Mouse (Mus musculus) heart, embryonic 14.5 days (tissue): ENCODE results near the gene Myom1. TPM values are rescaled to one million over a fixed set of nuclear protein-coding genes. Genes with fewer than 3 reads are reported as not detected.
"Not testable (repeated sequence)": the region's sequence is repeated elsewhere in the genome, so short reads cannot be mapped to it uniquely, and the experiment has no call there.

Source experiments
- ATAC-seq: fragments of 200-750 bp; cut with Nextera tagmentation; 2 replicates; pipeline ENCODE4 v1.8.0; 2017; ENCODE audit warnings: low read depth, moderate TSS enrichment; ENCODE audit not compliant: insufficient number of reproducible peaks, insufficient read depth, low FRiP score
- H3K27ac ChIP-seq, 2 experiments: fragments of 200-500 bp in 1 of 2; fragments of 300-500 bp in 1 of 2; sonication (generic) in 1 of 2; replicated peaks in 1 of 2; 2 replicates each; pipeline ENCODE4 v1.5.1; 2012 to 2014; ENCODE audit warnings: low read depth in 2 of 2, low read length in 2 of 2, control low read depth in 1 of 2, mild to moderate bottlenecking in 1 of 2, mixed read lengths in 1 of 2; ENCODE audit not compliant: control insufficient read depth in 1 of 2, insufficient read depth in 1 of 2
- H3K27me3 ChIP-seq: fragments of 300-500 bp; sonication (generic); 2 replicates; pipeline ENCODE4 v1.6.1; 2014; ENCODE audit warnings: mild to moderate bottlenecking, low read length, control low read depth; ENCODE audit not compliant: control insufficient read depth, insufficient read depth
- H3K36me3 ChIP-seq: fragments of 300-500 bp; sonication (generic); 2 replicates; pipeline ENCODE4 v1.6.1; 2014; ENCODE audit warnings: mild to moderate bottlenecking, control low read depth, low read length, mixed read lengths; ENCODE audit not compliant: control insufficient read depth, insufficient read depth
- H3K4me1 ChIP-seq, 2 experiments: fragments of 200-500 bp in 1 of 2; fragments of 300-500 bp in 1 of 2; sonication (generic) in 1 of 2; 2 replicates each; pipeline ENCODE4 v1.6.1; 2012 to 2014; ENCODE audit warnings: low read length in 2 of 2, control low read depth in 1 of 2, mixed read lengths in 1 of 2; ENCODE audit not compliant: control insufficient read depth in 2 of 2, insufficient read depth in 2 of 2
- H3K4me2 ChIP-seq: fragments of 300-500 bp; sonication (generic); 2 replicates; pipeline ENCODE4 v1.6.1; 2014; ENCODE audit warnings: mild to moderate bottlenecking, low read length
- H3K4me3 ChIP-seq, 2 experiments: fragments of 200-500 bp in 1 of 2; fragments of 300-500 bp in 1 of 2; sonication (generic) in 1 of 2; 2 replicates each; pipeline ENCODE4 v1.5.1; 2012 to 2014; ENCODE audit warnings: low read length in 2 of 2, mild to moderate bottlenecking in 2 of 2, control low read depth in 1 of 2, low read depth in 1 of 2, moderate library complexity in 1 of 2; ENCODE audit not compliant: control insufficient read depth in 1 of 2, insufficient read depth in 1 of 2
- H3K9ac ChIP-seq: fragments of 300-500 bp; sonication (generic); 2 replicates; pipeline ENCODE4 v1.6.1; 2014; ENCODE audit warnings: mild to moderate bottlenecking, low read length
- H3K9me3 ChIP-seq: fragments of 300-500 bp; sonication (generic); 2 replicates; pipeline ENCODE4 v1.6.1; 2016; ENCODE audit warnings: low read length, control low read depth; ENCODE audit not compliant: control insufficient read depth
- WGBS: fragments of 180-500 bp; shearing (Covaris S2); extraction: QIAGEN DNeasy Blood & Tissue Kit; methylation state at CpG from one replicate; pipeline ENCODE4 v1.1.7; 2014; 5-methylcytosine and 5-hydroxymethylcytosine counted together
- polyA plus RNA-seq: library from polyadenylated mRNA; unstranded; fragments of >200 nt; fragmentation: Nextera tagmentation; extraction: Ambion mirVana; gene quantifications from 2 replicates; pipeline ENCODE4 v1.2.1, GENCODE M21; 2014

Gene Myom1
- 273 and 300 TPM in 2 replicates for polyA plus RNA-seq

DNA sequence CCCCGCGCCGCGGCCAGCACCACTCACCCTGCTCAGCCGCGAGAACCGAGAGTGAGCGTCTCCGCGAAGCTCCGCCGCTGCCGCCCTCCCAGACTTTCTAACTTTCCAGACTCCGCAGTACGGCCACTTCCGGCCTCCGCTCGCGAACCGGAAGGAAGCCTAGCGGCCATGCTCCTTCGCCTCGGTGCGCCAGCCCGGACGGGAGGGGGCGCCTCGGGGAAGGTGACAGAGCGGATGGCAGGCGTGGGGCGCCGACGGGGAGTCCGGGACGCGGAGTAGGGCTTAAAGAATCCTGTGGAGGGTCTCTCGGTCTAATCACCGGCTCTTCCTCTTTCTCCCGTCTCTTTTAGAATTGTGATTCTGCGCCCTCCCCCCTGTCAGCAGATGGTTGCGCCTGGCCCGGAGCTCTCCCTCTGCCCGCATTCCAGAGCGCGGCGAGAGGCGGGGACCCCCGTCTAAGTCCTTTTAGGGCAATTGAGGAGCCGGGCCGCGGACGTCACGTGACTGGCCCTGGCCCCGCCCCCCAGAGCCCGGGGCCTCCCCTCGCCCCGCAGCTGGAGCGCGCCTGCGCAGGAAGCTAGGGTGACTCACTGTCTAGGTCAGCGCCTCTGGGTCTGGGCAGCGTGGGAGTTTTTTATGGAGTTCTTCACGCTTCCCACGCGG, at the start of gene Myom1:
Myom1 (plus strand) TSS at position 553 of the 663 bp plus-strand sequence.
- peak within 1 kb of the TSS; percentile 87 to 96 for H3K4me3 ChIP-seq
- peak within 1 kb of the TSS; percentile 99 for H3K9ac ChIP-seq
- ATAC-seq: peak; percentile 94
- H3K9me3 ChIP-seq: no peaks in the 10 kb centered on the region
- under 1% methylated on average over 64 of the region's 65 CpGs for WGBS
- H3K4me1 ChIP-seq: peaks cover 11 to 39% of the 10 kb centered on the region in 2 experiments
- H3K36me3 ChIP-seq: 0 out of 2 replicates have a peak, but pooled peaks cover 3% of the 10 kb centered on the region
- peak within 1 kb of the TSS; percentile 65 for H3K4me2 ChIP-seq
- H3K27me3 ChIP-seq: no peaks in the 10 kb centered on the region
- peak within 1 kb of the TSS; percentile 99 to 100 for H3K27ac ChIP-seq

- not testable (repeated sequence) for H3K4me1 ChIP-seq, H3K36me3 ChIP-seq, H3K4me2 ChIP-seq, H3K27ac ChIP-seq, H3K27me3 ChIP-seq, H3K9me3 ChIP-seq, H3K9ac ChIP-seq, H3K4me3 ChIP-seq
- WGBS: 82% methylated on average over 13 of the region's 13 CpGs
- peak; percentile 100 for ATAC-seq
Measured at GRCm38 (mm10) chr17:70963546-70963945, 38.9 kb upstream of the Myom1 start.

GRCm38 (mm10) chr17:70965281-70965680, 37.2 kb upstream of the Myom1 start:
- ATAC-seq: no peak
- H3K9me3 ChIP-seq: no peaks in the 10 kb centered on the region
- H3K27me3 ChIP-seq: no peaks in the 10 kb centered on the region
- H3K36me3 ChIP-seq: no peaks in the 10 kb centered on the region
- H3K4me2 ChIP-seq: no peak overlapping the region
- H3K4me3 ChIP-seq: no peak overlapping the region
- 85% methylated on average over 2 of the region's 2 CpGs for WGBS
- no peak overlapping the region for H3K27ac ChIP-seq
- no peaks in the 10 kb centered on the region for H3K4me1 ChIP-seq
- no peak overlapping the region for H3K9ac ChIP-seq

DNA sequence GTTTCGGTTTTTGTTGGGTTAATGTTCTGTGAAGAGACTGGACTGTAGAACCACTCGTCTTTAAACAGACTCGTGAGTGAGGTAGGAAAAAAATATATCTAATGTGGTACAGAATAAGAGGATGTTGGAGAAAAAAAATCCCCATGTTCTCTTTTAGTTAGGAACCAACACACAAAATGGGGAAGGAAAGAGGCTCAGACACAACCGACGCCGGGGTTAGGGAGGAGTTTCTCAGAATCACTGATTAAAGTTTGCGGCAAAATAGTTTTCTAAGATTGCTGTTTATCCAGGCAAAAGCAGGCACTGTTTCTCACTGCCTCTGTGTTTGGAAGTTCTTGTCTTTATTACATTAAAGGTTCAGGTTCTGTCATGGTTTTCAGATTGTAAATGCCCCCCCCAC, 36.3 kb upstream of the Myom1 start:
- H3K4me1 ChIP-seq: no peaks in the 10 kb centered on the region
- no peaks in the 10 kb centered on the region for H3K27me3 ChIP-seq
- H3K27ac ChIP-seq: no peak overlapping the region
- 90% methylated on average over 7 of the region's 7 CpGs for WGBS
- no peaks in the 10 kb centered on the region for H3K36me3 ChIP-seq
- no peak overlapping the region for H3K4me3 ChIP-seq
- no peak overlapping the region for H3K9ac ChIP-seq
- H3K4me2 ChIP-seq: no peak overlapping the region
- ATAC-seq: no peak
- no peaks in the 10 kb centered on the region for H3K9me3 ChIP-seq

- no peak for ATAC-seq
- H3K27me3 ChIP-seq: no peaks in the 10 kb centered on the region
- no peak overlapping the region for H3K27ac ChIP-seq
- no peak overlapping the region for H3K4me2 ChIP-seq
- no peak overlapping the region for H3K9ac ChIP-seq
- no peaks in the 10 kb centered on the region; a peak in 1 of 4 replicates for H3K4me1 ChIP-seq
- no peak overlapping the region for H3K4me3 ChIP-seq
- 53% methylated on average over 9 of the region's 9 CpGs for WGBS
- no peaks in the 10 kb centered on the region for H3K36me3 ChIP-seq
- H3K9me3 ChIP-seq: no peaks in the 10 kb centered on the region
Measured at GRCm38 (mm10) chr17:70967191-70967590, 35.2 kb upstream of the Myom1 start.

GRCm38 (mm10) chr17:70967646-70968045, 34.8 kb upstream of the Myom1 start:
- Histone ChIP-seq H3K4me1 (no peaks in the 10 kb centered on the region; a peak in 1 of 4 replicates), H3K4me3 (no peak overlapping the region), H3K36me3 (no peaks in the 10 kb centered on the region), H3K9ac (no peak overlapping the region), H3K4me2 (no peak overlapping the region), H3K27ac (no peak overlapping the region), H3K9me3 (no peaks in the 10 kb centered on the region), H3K27me3 (no peaks in the 10 kb centered on the region)
- WGBS: 53% methylated on average over 12 of the region's 12 CpGs
- ATAC-seq: no peak

DNA sequence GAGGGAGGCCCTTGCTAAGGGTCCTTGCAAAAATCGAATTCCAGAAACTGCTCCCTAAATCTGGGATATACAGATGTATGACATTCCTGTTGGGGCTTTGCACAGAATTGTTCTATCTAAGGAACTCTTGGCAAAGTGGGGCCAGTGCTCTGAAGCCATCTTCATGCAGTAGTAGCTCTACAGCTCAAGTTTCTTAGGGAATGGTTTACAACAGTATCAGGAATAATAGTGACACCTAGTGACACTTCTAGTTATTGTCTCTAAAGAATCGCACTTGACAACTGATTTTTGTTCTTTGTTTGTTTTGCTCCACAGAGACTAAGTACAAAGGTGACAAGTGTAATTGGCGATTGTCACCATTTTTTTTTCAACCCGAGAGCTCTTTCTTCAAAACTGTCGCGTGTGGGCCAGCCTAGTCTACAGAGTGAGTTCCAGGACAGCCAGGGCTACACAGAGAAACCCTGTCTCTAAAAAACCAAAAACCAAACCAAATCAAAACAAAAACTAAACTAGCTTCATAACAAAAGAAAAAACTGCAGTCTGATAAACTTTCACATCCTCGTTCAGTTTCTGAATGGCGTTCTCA, 33.7 kb upstream of the Myom1 start:
- Histone ChIP-seq H3K36me3 (0 out of 2 replicates have a peak, but pooled peaks cover 6% of the 10 kb centered on the region), H3K4me2 (no peak overlapping the region), H3K4me1 (peaks cover 3 to 4% of the 10 kb centered on the region in 2 experiments; a peak in 3 of 4 replicates), H3K9me3 (no peaks in the 10 kb centered on the region), H3K9ac (no peak overlapping the region), H3K27ac (no peak overlapping the region), H3K4me3 (no peak overlapping the region), H3K27me3 (no peaks in the 10 kb centered on the region)
- no peak for ATAC-seq
- 20% methylated on average over 8 of the region's 8 CpGs for WGBS
